Mouse (Mus musculus): Measurements from ENCODE around the gene Cox7b. TPM values are rescaled to one million over a fixed set of nuclear protein-coding genes. Genes with fewer than 3 reads are reported as not detected.

The Cox7b gene
- polyA plus RNA-seq, 1 experiment, result 246 TPM

- Histone ChIP-seq H3K27me3 (ENCODE audit: control insufficient read depth, insufficient read depth, insufficient read length) (no peaks in the 10 kb centered on the region), H3K36me3 (ENCODE audit: control insufficient read depth, insufficient read depth) (no peaks in the 10 kb centered on the region), H3K4me3 (no peak overlapping the region), H3K4me2 (ENCODE audit: low read depth) (no peak overlapping the region), H3ac (ENCODE audit: control insufficient read depth, insufficient read length) (no peak overlapping the region), H3K79me2 (ENCODE audit: control insufficient read depth, insufficient read depth) (peaks cover 32% of the 10 kb centered on the region)
- TF ChIP-seq POLR2A (IDR thresholded peaks at IDR 0.05; ENCODE audit: insufficient read length, low read depth) (no peak), POLR2AphosphoS2 (IDR thresholded peaks at IDR 0.05; ENCODE audit: insufficient read length, low read depth) (no peak), CEBPB (IDR thresholded peaks at IDR 0.05; ENCODE audit: insufficient read depth, poor library complexity, severe bottlenecking) (no peak), MYOD1 (IDR thresholded peaks at IDR 0.05; ENCODE audit: control insufficient read depth in 1 of 3, insufficient read length in 2 of 3, low read depth in 2 of 3) (no peak), TCF3 (IDR thresholded peaks at IDR 0.05; ENCODE audit: insufficient read length, low read depth) (no peak), SRF (IDR thresholded peaks at IDR 0.05; ENCODE audit: control insufficient read depth, insufficient read length, low read depth) (no peak), MYOG (IDR thresholded peaks at IDR 0.05; ENCODE audit: control insufficient read depth in 1 of 3, insufficient read depth in 1 of 3, insufficient read length in 2 of 3, low read depth in 2 of 3) (no peak), USF1 (IDR thresholded peaks at IDR 0.05; ENCODE audit: low read depth) (no peak), MAX (IDR thresholded peaks at IDR 0.05; ENCODE audit: low read depth) (no peak), E2F4 (IDR thresholded peaks at IDR 0.05; ENCODE audit: insufficient read depth) (no peak), REST (IDR thresholded peaks at IDR 0.05; ENCODE audit: insufficient read depth, insufficient read length) (no peak), TCF12 (IDR thresholded peaks at IDR 0.05; ENCODE audit: insufficient read depth, poor library complexity, severe bottlenecking) (no peak)
Observed at GRCm38 (mm10) chrX:106048191-106048590, 32.7 kb downstream of the Cox7b start.

Other genes with a start within 250 kb of the Cox7b start
- 4.7 TPM for gene Atrx, start 86.3 kb upstream of the Cox7b start, polyA plus RNA-seq (2012; fragmentation: generic; extraction: Trizol)
- 13.3 TPM for gene Magt1, start 3.8 kb upstream of the Cox7b start, polyA plus RNA-seq (2012; fragmentation: generic; extraction: Trizol)
- gene Atp7a, start 11.6 kb downstream of the Cox7b start, polyA plus RNA-seq (2012; fragmentation: generic; extraction: Trizol), result 3.6 TPM
- not detected for gene Tlr13, start 127.5 kb downstream of the Cox7b start, polyA plus RNA-seq (2012; fragmentation: generic; extraction: Trizol)
- gene Pgk1, start 171.4 kb downstream of the Cox7b start, polyA plus RNA-seq (2012; fragmentation: generic; extraction: Trizol), result 1,097 TPM
- gene Taf9b, start 205.5 kb downstream of the Cox7b start, polyA plus RNA-seq (2012; fragmentation: generic; extraction: Trizol), result 1.9 TPM
- not detected for gene Fnd3c2, start 239.7 kb downstream of the Cox7b start, polyA plus RNA-seq (2012; fragmentation: generic; extraction: Trizol)

Measured in myocyte (in vitro differentiated cells).